Mouse (Mus musculus) thymus, adult 2 months (tissue): ENCODE results near the gene Gcdh. TPM values are rescaled to one million over a fixed set of nuclear protein-coding genes. Genes with fewer than 3 reads are reported as not detected.

Experiments used
- DNase-seq: peaks from one replicate; pipeline ENCODE4 v3.0.0; 2021
- H3K27ac ChIP-seq: fragments of 200-500 bp; 2 replicates; pipeline ENCODE4 v1.5.1; 2012; ENCODE audit warnings: low read length, control low read depth; ENCODE audit not compliant: control insufficient read depth, insufficient read depth
- H3K27me3 ChIP-seq: fragments of 200-500 bp; 2 replicates; pipeline ENCODE4 v1.6.1; 2012; ENCODE audit warnings: mild to moderate bottlenecking, low read length, moderate library complexity, mixed read lengths; ENCODE audit not compliant: control insufficient read depth, insufficient read depth
- H3K36me3 ChIP-seq: fragments of 200-500 bp; 2 replicates; pipeline ENCODE4 v1.6.1; 2012; ENCODE audit warnings: mild to moderate bottlenecking, low read length, moderate library complexity; ENCODE audit not compliant: control insufficient read depth, insufficient read depth
- H3K4me1 ChIP-seq: fragments of 200-500 bp; replicated peaks from 2 replicates; pipeline ENCODE4 v1.6.1; 2012; ENCODE audit warnings: low read length; ENCODE audit not compliant: control insufficient read depth, insufficient read depth
- H3K4me3 ChIP-seq: fragments of 200-500 bp; 2 replicates; pipeline ENCODE4 v1.5.1; 2012; ENCODE audit warnings: mild to moderate bottlenecking, low read length, control low read depth, moderate library complexity; ENCODE audit not compliant: control insufficient read depth, insufficient read depth
- CTCF ChIP-seq: fragments of 200-500 bp; IDR thresholded peaks from 2 replicates; pipeline ENCODE4 v1.5.1; 2012; ENCODE audit warnings: mild to moderate bottlenecking, control low read depth, low read length, moderate library complexity, borderline replicate concordance; ENCODE audit not compliant: control insufficient read depth, poor library complexity, insufficient read depth; ENCODE audit errors: extremely low read depth
- POLR2A ChIP-seq: fragments of 200-500 bp; IDR thresholded peaks from 2 replicates; pipeline ENCODE4 v1.6.1; 2012; ENCODE audit warnings: mild to moderate bottlenecking, low read length, control low read depth, moderate library complexity; ENCODE audit not compliant: control insufficient read depth, poor library complexity, insufficient read depth; ENCODE audit errors: extremely low read depth
- WGBS: fragments of 180-500 bp; shearing (Covaris S2); methylation state at CpG from one replicate; pipeline ENCODE4 v1.1.7; 2018; 5-methylcytosine and 5-hydroxymethylcytosine counted together
- polyA plus RNA-seq: library from polyadenylated mRNA; depleted of rRNA; stranded (reverse); fragments of >200 nt; gene quantifications from 2 replicates; pipeline ENCODE4 v1.2.3, GENCODE M21; 2012

Gene Gcdh
- polyA plus RNA-seq, 1 experiment = 85.2 TPM

DNA sequence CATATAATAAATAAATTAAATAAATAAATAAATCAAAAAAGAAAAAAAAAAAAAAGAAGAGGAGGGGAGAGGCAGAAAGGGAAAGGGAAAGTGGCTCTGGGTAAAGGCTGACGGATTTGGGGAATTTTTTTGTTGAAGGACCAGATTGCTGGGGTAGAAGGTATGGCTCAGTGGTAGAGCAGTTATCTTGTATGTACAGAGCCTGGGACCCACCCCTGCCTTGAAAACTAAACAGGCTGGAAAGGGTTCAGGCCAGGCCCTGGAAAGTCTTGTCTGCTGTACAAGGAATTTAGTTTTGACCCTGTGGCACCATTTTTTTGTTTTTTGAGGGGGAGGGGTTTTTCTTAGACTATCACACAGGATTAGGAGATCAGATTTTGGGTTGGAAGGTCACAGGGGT lies 14.8 kb downstream of the Gcdh start:
- H3K36me3 ChIP-seq = no peaks in the 10 kb centered on the region
- TF ChIP-seq CTCF (no peak), POLR2A (no peak)
- H3K27me3 ChIP-seq = no peaks in the 10 kb centered on the region
- H3K27ac ChIP-seq = no peak overlapping the region
- no peak overlapping the region for H3K4me3 ChIP-seq
- H3K4me1 ChIP-seq = no peaks in the 10 kb centered on the region
- DNase-seq = no peak
- WGBS = 94% methylated on average over 1 of the region's 1 CpGs

GRCm38 (mm10) chr8:84877297-84878035 lies 16.3 kb downstream of the Gcdh start:
- 87% methylated on average over 3 of the region's 3 CpGs for WGBS

GRCm38 (mm10) chr8:84874339-84874738 lies 19.4 kb downstream of the Gcdh start:
- TF ChIP-seq CTCF (no peak), POLR2A (no peak)
- H3K4me3 ChIP-seq = no peak overlapping the region
- H3K27ac ChIP-seq = no peak overlapping the region
- H3K27me3 ChIP-seq = no peaks in the 10 kb centered on the region
- WGBS = 93% methylated on average over 3 of the region's 3 CpGs
- no peaks in the 10 kb centered on the region; the same call in 1 of the 2 replicates for H3K36me3 ChIP-seq
- peaks cover 16% of the 10 kb centered on the region for H3K4me1 ChIP-seq
- DNase-seq = no peak

More at GRCm38 (mm10) chr8:84877297-84878035, 16.3 kb downstream of the Gcdh start:
- Histone ChIP-seq H3K4me3 (no peak overlapping the region), H3K27me3 (no peaks in the 10 kb centered on the region), H3K27ac (no peak overlapping the region), H3K4me1 (peaks cover 8% of the 10 kb centered on the region), H3K36me3 (no peaks in the 10 kb centered on the region)
- DNase-seq = no peak
- TF ChIP-seq CTCF (no peak), POLR2A (no peak)

DNA sequence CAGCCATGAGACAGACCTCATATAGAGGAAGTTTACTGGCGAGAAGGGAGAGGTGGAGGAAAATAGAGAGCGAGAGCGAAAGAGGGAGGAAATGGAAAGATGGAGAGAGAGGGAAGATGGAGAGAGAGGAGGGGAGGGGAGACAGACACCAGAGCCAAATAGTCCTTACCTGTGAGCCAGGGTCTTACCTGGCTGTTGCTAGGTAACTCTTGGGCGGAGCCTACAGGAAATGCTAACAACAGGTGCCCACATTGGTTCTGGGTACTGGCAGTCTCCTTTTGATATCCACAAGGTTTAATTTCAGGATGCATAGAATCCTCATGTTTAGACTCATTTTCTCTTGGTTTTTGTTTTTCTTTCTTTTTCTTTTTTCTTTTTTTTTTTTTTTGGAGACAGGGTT lies 20.7 kb downstream of the Gcdh start:
- Histone ChIP-seq H3K27ac (no peak overlapping the region), H3K4me1 (peaks cover 16% of the 10 kb centered on the region), H3K27me3 (no peaks in the 10 kb centered on the region), H3K36me3 (peaks cover 10% of the 10 kb centered on the region), H3K4me3 (peak overlapping the region; percentile 49; the same call in 1 of the 2 replicates)
- TF ChIP-seq POLR2A = no peak
- TF ChIP-seq CTCF = no peak
- 70% methylated on average over 4 of the region's 4 CpGs for WGBS
- DNase-seq = no peak

GRCm38 (mm10) chr8:84872309-84872965 lies 21.3 kb downstream of the Gcdh start:
- no peak overlapping the region for H3K27ac ChIP-seq
- DNase-seq = peak; percentile 37
- H3K4me1 ChIP-seq = peaks cover 16% of the 10 kb centered on the region
- peaks cover 16% of the 10 kb centered on the region for H3K36me3 ChIP-seq
- H3K4me3 ChIP-seq = peak overlapping the region; percentile 49
- 3% methylated on average over 54 of the region's 54 CpGs for WGBS
- 0 out of 2 replicates have a peak, but pooled peaks have one; percentile 14 for TF ChIP-seq POLR2A
- no peak for TF ChIP-seq CTCF
- H3K27me3 ChIP-seq = no peaks in the 10 kb centered on the region

DNA sequence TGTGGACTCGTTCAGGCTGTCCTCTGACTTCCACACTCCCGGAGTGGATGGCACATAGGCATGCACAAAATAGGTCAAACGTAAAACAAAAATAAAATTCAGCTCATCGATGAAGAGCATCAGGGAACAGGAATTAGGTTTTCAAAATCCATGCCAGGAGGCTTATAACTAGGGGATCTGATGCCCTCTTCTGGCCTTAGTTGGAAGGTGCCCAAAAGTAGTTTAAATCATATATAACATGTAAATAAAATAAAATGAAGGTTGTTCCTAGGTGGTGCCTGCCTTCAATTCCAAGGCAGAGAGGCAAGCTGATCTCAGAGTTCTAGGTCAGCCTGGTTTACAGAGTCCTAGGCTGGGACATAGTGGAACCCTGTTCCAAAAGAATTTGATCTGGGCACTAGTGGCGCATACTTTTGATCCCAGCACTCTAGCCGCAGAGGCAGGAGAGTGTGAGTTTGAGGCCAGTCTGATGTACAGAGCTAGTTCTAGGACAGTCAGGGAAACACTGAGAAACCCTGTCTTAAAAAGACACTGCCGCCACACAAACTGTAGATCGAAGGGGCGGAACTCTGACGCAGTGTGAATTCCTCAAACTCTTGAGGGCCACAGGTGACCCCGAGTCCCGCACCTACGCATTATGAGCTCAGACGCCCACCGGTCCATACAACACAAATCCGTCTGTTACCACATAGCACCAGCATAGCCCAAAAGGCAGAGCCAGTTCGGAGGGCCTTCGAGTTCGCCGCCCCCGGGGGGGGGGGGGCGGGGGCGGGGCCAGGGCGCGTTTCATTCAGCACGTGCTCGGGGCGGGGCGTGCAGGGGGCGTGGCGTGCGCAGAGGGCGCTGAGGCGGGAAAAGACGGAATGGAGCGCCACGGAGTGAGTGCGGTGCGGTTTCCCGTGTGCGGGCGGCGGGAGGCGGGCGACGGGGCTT lies 22.1 kb downstream of the Gcdh start, which contains the start of gene Syce2:
Syce2 (plus strand) TSS at position 736 of the 933 bp plus-strand sequence.
- Histone ChIP-seq H3K4me3 (peak within 1 kb of the TSS; percentile 49), H3K4me1 (peaks cover 16% of the 10 kb centered on the region), H3K36me3 (peaks cover 17% of the 10 kb centered on the region), H3K27me3 (no peaks in the 10 kb centered on the region), H3K27ac (no peak within 1 kb of the TSS)
- TF ChIP-seq POLR2A (no peak), CTCF (no peak)
- DNase-seq = peak; percentile 84
- 4% methylated on average over 45 of the region's 46 CpGs for WGBS
